Mouse (Mus musculus) spleen, postnatal 4 days (tissue): Measurements from ENCODE around the gene Inka2.
A peak's percentile ranks its signal among the peaks of the same experiment; 100 is the strongest.
"Not testable (repeated sequence)": the region's sequence is repeated elsewhere in the genome, so short reads cannot be mapped to it uniquely, and the experiment has no call there.

Experiments
- DNase-seq, 2 experiments: peaks; one replicate each; pipeline ENCODE4 v3.0.0; 2022; ENCODE audit warnings: low spot score in 2 of 2

Inka2 gene

DNA sequence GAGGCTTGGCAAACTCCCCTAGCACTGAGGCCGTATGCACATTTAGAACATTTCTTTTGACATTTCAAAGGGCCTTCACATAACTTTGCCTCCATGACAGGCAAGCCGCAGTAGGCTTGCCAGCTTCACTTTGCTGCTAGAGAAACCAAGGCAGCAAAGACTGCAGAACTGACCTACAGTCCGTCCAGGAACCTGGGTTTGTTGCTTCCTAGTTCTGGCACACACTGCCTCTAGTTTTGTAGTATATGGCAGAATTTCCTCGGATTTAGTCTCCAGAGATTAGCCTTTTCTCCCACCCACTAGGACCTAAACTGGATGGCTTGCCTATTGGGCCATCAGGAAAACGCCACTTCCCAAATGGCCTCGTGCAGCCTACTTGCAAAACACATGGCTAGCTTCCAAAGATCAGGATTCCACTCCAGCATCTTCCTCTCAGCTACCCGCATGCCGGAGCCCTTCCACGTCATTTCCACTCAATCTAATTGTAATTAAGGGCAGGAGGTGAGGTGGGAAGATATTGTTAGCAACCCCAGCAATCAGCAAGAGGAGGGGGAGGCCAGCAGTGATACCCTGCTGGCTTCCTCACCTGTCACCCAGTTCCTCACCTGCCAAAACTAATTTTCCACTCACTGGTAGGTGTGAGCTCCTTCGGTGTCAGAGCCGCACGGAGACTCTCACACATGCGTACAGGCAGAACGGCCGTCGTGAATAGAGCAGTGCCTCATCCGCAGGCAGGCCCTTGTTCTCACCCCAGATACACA, 7.8 kb upstream of the Inka2 start:
- DNase-seq = no peak

DNA sequence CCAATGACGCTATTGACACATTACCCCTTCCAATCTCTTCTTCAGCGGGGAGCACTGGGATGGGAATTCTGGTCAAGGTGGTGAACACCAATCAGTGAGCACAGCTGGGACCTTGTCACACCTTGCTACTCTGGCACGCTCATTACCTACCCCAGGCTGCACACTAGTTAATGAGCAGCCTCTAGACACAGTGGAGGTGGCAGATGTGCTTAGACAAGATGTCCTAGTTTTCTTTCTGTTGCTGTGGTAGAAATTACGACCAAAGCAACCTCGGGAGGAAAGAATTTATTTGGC, 7.3 kb upstream of the Inka2 start:
- DNase-seq = no peak

DNA sequence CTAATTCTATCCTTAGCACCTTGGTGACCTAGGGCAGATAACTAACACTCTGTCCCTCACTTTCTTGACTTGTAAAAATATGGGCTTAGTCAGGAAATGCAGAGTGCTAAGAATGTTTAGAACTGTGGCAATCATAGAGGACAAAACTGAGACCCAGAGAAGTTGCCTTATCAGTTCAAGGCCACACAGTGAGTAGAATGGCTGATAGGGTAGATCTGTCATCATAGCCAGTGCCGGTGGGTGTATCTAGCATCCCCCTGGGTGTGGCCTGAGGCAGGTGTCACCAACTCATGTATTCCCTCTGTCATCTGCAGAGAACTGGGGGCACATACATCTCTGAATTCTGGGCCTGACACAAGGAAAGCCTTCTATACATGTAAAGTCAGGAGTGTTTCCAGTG, 6.1 kb upstream of the Inka2 start:
- no peak for DNase-seq

DNA sequence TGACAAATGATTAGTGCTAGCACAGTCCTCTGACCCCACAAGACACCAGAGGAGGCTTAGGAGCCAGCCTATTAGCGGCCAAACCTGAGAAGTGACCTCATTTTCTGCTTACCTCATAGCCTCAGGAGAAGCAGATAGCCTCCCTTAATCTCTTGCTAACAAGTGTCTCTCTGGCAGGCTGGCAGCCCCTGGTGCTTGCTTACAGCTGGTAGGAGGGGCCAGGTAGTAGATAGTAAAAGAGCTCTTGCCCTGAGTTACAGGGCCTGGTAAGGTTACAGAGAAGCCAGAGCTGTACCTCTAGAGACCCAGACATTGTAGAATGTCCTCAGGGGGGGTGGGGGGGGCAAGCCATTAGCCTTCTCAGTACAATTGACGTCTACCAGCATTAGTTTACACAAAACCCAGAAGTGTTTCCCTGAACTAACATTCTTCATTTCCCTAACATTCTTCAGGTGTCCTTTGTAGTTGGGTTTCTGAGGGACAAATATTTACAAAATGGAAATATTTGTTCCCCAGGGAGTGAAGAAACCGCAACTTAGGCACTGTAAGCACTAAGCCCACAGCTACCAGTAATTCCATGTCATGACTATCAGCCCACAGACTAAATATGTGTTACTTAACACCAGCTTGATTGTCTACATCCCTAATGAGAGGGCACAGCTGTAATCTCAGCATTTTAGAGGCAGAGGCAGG, 5.0 kb upstream of the Inka2 start:
- peak in 1 of 2 experiments; percentile 60 for DNase-seq

DNA sequence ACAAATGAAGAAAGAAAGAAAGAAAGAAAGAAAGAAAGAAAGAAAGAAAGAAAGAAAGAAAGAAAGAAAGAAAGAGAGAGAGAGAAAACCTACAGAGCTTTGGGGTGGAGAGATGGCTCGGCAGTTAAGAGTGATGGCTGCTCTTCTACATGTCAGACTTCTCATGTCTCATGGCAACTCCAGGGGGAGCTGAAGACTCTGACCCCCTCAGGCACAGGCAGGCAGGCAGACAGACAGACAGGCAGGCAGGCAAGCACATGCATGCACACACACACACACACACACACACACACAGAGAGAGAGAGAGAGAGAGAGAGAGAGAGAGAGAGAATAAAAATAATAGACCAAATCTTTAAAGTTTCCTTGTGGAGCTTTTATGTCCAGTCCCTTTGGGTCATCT, 3.6 kb upstream of the Inka2 start:
- DNase-seq = not testable (repeated sequence)

DNA sequence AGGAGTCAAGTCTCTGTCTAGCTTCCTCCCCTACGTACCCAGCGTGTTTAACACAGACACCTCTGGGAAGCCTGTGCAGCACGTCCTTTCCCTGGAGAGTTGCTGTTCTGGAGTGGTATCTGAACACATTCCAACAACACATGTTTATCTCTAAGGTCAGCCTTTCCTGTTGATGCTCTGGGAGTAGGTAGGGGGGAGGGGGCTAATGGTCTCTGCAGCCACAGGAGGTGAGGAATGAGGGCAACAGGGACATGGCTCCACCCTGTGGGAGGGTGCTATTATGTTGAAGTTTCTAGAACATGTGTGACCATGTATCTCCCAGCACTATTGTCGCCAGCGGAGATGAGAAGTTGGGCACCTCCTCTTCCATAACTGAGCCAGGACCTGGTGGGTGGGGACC, 3.0 kb upstream of the Inka2 start:
- no peak for DNase-seq

DNA sequence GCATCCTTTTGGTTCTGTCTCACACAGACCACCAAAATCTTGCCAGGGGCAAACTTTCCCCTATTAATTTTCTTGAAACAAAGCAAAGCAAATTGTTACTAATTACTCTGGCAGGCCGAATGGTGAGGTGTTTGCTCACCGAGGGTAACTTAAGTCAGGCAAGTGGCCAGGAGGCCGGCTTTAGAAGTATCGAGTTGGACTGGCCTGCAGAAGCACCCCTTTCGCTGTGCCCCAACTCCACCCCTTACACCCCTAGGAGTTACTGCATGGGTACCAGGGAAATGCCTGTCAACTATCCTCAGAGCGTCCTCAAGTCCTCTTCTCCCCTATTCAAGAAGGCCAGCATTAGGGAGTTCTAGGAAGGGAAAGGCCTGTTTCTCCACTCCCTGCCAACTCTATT, 828 bp upstream of the Inka2 start:
- DNase-seq = no peak

DNA sequence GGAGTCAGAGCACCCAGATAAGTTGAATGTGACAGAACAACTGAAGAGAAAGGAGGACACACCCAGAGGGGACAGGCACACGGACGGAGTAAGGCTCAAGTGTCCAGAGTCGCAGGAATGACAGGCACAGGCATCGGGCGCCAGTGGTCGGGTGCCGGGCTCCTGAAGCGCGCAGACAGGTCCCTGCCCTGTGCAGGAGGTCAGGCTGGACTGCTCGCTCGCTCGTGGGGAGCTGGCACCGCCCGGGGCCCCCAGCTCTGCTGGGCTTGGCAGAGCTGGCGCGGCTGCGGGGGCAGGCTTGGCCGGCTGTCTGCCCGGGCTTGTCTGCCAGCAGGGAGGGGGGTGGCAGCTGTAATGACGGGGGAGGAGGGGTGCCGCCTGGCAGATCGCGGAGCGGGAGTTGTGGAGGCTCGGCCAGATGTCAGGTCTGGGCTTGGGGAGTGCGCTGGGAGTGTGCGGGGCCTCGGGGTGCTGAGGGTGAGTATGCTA, 706 bp downstream of the Inka2 start:
- peak; percentile 33 to 74 for DNase-seq

DNA sequence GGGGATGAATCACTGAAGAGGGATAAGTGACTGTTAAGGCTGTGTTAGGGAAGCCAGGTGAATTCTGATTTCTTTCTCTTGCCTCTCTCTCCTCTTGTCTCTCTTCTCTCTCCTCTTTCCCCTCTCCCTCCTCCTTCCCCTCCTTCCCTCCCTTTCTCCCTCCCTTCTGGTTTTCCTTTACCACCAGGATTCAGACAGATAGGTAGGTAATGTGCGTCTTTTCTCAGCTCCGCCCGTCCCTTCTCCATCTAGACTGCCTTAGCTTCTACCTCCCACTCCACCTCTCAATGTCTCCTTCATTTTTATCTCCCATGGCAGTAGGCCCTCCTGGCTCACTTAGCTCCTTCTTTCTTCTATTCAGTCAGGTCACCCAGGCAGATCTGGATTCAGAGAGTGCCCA, 1.2 kb downstream of the Inka2 start:
- DNase-seq = no peak

DNA sequence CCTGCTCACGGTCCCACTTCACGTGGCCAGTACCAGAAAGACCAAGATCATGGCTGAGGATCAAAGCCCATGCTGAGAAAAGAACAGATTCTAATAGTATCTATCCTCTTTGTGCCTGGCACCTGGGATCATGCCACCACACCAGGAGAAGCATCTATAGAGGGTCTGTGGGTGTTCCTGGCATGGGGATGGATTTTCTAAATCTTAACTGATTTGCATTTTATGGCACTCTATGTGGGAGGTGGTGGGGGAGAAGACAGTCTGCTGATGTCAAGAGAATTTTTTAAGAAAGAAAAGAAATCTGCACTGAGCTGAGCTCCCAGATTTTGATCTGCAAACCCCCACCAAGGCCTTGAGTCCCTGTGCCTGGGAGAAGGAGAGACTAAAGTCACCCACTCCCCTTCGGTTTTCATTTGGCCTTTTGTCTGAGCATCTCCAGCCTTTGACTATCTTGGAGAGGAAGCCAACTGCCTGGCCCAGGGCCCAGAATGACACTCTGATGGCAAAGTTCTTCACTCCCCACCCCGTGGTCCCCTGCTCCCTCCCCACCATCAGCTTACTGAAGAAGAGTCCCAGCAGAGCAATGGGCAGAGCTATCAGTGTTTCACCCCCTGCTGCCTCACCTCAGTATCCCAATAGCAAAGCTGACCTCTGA, 2.1 kb downstream of the Inka2 start:
- no peak for DNase-seq

DNA sequence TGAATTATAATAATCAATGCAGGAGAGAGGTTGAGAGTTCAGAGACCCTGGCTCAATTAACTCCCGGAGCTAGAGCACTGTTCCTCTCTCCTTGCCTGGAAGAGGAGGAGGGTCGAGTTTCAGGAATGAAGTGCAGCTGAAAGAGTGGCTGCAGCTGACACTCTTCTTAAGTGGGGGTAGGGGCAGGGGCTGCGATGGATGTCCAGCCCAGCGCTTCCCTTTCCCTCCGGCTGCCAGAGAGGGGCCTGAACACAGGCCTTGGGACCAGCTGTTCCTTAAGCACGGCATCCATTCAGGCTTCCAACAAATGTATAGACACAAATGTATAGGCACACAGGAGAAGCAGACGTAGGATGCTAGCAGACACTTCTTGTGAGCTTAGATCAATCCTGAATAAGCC, 3.2 kb downstream of the Inka2 start:
- no peak for DNase-seq

DNA sequence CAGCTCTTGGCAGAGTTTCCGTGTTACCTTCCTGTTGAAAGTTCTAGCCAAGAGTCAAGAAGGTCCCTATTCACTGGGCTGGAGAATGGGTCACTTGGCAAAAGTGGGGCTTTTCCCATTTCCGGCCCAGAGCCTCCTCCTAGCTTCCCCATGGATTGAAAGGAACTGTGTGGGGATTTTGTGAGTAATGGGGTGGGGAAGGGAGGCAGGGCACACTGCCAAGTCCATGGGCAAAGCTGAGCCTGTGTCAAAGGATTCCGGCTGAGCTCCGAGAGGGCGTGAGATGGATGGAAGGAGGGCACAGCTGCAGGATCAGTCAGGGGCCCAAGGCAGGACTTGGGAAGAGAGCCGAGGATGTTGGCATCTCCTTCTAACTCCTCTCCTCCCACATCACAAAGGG, 5.8 kb downstream of the Inka2 start:
- DNase-seq = no peak

DNA sequence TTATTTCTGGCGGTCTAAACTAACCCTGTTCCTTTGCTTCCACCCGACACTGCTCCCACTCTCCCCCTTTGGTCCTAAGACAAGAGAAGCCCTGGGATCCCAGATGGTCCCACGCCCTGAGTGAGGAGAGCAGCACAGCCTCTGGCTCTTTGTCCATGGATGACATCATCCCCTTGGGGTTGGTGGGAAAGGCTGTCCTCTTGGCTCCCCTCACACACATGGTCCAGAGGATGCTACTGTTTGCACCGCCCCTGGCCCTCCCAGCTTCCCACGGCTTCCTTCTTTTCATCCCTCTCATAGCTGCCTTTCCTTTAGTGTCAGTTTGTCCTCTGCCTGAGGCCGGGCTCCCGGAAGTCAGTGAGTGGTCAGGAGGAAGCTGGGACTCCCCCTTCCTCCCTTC, 7.3 kb downstream of the Inka2 start:
- no peak for DNase-seq

DNA sequence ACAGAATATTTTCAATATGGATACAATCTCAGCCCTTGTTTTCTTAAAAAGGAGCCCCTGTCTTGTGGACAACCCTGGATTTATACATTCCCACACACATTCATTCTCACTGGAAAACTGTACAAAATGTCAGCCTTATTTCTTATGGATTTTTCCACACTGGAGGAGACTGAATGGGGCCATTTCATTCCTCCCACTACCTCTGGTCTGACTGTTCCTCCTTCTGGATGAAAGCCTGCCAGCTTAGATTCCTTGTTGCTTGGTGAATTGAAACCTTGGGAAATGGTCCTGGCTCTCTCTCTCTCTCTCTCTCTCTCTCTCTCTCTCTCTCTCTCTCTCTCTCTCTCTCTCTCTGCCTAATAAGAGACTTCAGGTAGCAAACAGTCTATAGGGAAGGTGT, 8.4 kb downstream of the Inka2 start:
- no peak for DNase-seq

DNA sequence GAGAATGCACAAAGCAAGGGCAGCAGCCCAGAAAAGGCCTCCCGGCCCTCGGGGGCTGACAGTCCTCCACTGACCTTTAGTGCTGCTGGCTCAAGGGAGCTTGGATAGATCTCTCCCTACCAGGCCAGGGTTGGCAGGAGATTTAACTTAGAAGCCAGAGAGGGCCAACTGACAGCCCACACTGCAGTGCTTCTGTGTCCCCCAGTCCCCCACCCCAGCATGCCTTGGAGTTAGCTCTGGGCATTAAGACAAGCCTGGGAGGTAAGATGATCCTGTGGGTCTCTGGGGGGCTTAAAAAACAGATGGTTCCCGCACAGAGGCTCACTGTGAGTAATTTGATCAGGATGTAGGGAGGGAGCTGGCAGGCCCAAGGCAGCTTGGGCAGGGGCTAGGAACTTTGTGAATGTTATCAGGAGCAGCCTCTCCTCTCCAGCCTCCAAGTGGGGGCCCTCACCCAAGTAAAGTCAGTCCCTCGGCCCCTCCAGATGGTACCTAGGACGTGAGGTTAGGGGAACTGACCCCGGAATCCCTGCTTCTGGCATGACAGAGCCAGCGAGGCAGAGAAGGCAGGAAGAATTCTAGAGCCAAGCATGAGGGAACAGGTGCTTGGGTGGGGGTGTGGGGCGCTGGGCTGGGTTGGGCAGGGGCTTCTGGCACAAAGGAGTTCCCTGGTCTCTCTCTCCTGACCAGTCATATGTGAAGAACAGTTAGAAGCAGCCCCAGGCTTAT, 9.9 kb downstream of the Inka2 start:
- no peak for DNase-seq

DNA sequence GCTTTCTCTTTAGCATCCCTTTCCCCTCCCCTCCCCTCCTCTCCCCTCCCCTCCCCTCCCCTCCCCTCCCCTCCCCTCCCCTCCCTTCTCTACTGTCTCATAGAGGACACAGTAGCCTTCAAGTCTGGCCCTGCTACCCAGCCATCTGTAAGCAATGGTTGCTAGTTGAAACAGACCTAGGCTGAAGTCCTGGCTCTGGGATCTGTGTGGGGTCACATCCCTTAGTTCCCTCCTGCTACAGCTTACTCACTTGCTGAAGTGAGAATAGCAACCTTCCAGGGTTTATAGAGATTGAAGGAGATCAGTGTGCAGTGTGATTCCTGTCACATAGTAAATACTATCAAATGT, 10.4 kb downstream of the Inka2 start:
- no peak for DNase-seq

DNA sequence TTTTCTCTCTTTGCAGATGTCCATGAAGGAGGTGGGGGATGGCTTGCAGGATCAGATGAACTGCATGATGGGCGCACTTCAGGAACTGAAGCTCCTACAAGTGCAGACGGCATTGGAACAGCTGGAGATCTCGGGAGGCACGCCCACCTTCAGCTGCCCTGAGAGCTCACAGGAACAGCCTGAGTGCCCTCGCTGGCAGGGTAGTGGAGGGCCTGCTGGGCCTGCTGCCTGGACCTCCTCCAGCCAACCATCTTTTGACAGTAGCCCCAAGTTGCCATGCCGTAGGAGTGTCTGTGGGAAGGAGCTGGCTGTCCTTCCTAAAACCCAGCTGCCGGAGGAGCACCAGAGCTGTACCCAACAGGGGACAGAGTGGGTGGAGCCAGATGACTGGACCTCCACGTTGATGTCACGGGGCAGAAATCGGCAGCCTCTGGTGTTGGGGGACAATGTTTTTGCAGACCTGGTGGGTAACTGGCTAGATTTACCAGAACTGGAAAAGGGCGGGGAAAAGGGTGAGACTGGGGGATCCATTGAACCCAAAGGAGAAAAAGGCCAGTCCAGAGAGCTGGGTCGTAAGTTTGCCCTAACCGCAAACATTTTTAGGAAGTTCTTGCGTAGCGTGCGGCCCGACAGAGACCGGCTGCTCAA, 12.1 kb downstream of the Inka2 start:
- no peak for DNase-seq

DNA sequence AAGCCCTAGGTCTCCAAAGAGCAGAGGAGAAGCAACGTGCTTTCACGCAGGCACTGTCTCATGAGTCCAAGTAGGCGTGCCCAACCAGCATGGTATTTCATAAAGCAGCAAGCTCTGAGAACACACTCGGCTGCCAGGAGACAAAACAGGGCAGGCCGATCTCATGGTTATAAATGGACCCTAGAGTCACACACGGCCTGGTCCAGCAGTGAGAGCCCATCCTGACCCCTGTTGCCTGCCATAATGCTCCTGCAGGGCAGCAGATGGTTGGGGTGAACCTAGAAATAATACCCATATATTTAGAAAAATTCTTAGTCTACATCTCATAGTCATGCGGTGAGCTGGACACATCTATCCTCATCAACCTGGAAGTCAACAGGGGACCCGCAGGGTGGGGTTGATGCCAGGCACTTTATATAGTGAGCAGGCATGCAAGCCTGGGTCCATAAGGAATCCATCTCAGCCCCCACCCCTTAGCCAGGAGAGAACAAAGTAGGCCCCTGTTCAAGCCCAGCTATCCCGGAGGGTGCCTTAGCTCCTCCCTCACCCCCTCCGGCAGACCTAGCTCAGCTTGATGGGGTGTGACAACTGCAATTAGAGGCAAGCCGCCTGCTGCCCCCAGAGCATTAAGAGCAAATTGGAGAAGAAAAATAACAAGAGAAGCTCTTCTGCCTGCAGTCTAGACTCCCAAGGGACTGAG, 13.6 kb downstream of the Inka2 start:
- DNase-seq = peak in 1 of 2 experiments; percentile 53

DNA sequence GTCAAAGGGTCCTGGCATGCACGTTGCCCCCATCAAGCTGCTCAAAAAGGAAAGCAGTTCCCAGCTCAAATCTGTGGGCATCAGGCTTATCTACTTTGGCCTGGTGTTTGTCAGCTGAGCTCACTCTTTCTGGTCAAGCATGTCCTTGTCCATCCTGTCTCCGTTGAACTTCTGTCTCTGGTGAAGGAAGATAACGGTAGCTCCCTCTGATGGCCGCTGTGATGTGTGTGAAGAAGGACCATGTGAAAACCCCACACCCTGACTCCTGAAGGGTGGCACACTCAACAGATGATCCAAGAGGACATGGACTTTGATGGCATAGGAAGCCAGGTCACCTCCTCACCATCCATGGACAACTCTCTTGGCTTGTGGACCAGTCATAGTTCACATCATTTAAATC, 14.3 kb downstream of the Inka2 start:
- peak in 1 of 2 experiments; percentile 39 for DNase-seq

DNA sequence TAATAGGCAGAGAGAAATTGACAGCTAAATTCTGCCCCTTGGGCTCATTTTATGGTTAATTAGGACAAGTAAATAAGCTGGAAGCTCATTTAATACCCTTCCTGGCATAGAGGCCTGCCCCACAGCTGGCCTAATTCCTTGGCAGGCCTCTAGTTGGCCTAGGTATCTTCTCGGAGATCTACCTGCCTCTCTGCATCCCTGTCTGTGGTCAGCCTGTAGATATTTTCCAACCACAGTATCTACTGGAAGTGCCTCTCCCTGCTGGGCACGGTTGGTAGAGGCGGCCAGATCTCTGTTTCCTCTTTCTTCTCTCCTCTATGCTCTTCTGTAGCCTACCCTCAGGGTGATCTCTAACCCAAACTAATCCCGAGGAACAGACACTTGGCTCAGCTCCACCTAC, 15.6 kb downstream of the Inka2 start:
- peak in 1 of 2 experiments; percentile 45 for DNase-seq

DNA sequence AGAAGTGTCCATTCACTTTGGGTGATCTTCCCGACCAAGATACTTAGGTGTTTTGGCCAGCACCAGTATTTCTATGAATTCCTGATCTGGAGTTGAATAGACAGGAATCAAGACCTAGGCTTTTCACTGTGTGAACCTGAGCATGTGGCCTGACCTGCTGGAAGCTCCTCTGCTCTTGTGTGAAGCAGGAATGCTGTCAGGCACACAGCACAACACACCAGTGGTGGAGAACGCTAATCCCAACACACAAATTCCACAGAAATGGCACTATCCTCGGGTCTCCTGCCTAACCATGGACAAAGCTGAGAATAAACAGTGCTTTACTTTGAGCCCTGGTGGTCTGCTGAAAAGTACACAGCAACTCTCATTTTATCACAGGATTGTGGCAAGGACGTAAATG, 16.1 kb downstream of the Inka2 start:
- DNase-seq = peak in 1 of 2 experiments; percentile 49
